Mouse (Mus musculus): ENCODE measurements at regions not wholly inside any gene's neighbourhood (a gene's known extent, or its start where the extent isn't known, plus 50 kb on each side); places are given as distances from the start of the nearest gene placed in this dataset.
"Not testable (repeated sequence)": the region's sequence is repeated elsewhere in the genome, so short reads cannot be mapped to it uniquely, and the experiment has no call there.

DNA sequence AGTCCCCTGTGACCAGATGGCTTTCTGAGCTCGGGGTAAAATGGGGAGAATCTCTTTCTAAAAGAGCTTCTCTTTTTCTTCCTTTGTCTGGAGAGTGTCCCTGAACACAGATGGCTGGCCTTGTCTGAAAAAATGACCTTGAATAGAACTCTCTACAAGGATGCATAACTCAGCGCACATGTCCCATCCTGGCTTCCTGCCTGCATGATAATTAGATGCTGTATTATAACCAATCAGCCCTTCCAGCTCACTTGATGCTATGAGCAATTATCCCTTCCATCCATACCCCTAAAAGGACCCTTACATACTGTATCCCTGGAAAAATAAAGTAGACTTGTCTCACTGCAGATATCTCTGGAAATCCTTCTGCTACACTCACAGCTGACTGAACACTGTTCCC lies 199.7 kb upstream of the Slc7a11 start:
- no peak for DNase-seq (ENCODE audit: low spot score)

DNA sequence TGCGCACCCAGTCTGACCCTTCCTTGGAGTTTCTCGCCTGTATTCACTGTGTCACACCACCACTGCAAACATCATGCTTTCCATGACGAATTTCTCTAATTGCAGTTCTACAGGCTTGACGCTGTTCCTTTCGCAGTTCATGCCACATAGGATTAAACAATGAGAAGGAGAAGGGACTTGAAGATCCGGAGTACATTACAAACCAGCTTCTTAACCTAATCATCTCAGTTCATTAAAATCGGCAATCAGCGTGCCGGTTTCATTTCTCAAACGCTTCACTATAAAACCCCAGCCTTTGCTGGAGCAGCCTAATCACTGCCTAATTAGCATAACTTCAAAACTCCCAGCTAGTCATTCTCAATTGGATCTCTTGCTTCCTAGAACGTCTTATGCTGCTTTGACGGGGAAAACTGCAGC lies 196.5 kb upstream of the Slc7a11 start:
- no peak for DNase-seq (ENCODE audit: low spot score)

DNA sequence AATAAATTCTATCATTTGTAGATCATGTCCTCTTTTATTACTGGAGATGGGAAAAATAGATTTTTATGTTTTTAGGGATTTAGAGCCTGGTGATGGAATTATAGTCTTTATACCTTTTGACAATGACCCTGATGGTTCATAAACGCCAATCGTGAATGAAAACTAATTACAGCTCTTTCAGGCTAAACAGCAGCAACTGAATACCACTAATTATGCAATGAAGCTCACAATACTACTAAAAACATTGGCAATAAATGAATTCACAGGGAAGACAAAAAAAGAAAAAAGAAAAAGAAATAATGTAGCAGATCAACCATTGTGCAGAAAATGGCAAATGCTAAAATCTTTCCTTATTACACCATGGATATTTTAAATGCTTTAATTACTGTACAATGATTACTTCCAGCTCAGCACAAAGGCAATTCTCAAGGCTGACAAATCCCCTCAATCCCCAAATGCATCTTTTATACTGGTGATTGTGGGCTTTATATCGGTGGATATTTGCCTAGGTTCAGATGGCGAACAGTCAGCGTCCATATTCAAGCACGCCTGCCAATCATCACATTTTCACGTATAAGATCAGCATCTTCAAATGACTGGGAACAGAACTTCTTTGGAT lies 191.2 kb upstream of the Slc7a11 start:
- no peak for DNase-seq (ENCODE audit: low spot score)

DNA sequence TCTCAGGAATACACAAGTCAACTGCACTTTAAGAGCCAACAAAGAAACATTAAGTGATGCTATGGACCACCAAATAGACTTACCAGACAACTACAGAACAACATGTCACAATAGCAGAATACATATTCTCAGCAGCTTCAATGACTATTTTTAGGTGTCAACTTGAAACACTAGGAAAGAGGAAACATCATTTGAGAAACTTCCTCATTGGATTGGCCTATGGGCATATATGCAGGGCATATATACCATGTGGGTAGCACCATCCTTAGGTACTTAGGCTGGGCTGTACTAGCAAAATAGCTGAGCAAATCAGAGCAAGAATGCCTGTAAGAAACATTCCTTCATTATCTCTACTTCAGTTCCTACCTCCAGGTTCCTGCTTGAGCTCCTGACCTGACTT lies 187.9 kb upstream of the Slc7a11 start:
- DNase-seq (ENCODE audit: low spot score), result no peak

DNA sequence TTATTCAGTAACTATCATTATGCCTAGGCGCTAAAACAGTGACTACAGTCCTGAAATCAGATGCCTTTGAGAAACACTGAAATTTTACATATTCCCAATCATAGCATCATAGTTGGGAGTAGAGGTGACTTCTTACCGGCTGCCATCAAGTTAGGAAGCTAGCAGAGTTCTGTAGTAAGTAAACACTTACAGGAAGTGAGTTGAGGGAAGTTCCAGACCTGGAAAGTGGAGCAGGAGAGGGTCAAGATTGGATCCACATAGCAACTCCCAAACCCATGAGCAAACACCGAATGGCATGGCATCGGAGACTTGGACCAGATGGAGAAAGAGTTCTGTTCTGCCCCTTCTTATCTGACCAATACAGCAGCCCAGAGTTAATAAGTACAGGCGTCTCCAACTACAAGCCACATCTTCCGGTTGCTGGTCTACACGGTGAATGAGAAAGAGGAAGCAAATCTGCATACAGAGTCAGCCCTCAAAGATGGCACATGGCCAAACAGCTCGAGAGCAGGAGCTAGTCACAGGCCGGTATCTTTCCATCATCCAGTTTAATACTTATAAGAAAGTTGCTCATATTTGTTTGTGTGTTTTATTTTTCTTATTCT lies 184.8 kb upstream of the Slc7a11 start:
- peak; percentile 35 for DNase-seq (ENCODE audit: low spot score)

DNA sequence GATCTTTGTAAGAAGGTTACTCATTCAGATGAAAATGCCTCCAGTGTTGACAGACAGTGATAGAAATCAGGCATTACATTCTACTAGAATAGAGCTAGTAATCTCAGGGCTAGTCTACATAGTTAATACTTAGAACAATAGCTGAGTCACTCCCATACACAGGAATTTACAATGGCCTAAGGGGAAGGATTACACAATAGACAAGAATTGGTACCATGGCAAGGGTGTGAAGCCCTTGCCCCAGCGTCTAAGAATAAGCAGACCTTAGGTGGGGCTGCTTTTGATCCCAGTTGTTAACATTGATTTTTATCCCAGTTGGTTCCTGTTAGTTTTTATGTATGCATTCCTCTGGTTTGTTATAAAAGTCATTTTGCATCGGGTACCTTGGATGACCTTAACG lies 177.8 kb upstream of the Slc7a11 start:
- not testable (repeated sequence) for DNase-seq (ENCODE audit: low spot score)

DNA sequence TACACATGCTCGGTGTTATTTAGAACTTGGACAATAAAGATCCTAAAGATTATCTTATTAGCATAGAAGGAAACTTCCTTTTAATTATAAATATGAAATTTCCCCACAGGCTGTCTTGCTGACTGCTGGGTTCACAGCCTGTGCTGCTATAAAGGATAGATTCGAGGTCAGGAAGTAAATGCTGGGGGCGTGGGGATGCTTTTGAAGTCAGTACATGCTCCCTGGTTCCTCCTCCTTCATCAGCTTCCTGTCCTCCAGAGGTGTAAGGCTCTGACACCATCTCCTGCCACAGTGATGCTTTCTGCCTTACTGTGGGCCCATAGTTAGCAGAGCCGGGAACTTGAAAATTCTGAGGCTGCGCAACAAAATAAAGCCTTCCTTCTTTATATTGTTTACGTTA lies 175.6 kb upstream of the Slc7a11 start:
- no peak for DNase-seq (ENCODE audit: low spot score)

DNA sequence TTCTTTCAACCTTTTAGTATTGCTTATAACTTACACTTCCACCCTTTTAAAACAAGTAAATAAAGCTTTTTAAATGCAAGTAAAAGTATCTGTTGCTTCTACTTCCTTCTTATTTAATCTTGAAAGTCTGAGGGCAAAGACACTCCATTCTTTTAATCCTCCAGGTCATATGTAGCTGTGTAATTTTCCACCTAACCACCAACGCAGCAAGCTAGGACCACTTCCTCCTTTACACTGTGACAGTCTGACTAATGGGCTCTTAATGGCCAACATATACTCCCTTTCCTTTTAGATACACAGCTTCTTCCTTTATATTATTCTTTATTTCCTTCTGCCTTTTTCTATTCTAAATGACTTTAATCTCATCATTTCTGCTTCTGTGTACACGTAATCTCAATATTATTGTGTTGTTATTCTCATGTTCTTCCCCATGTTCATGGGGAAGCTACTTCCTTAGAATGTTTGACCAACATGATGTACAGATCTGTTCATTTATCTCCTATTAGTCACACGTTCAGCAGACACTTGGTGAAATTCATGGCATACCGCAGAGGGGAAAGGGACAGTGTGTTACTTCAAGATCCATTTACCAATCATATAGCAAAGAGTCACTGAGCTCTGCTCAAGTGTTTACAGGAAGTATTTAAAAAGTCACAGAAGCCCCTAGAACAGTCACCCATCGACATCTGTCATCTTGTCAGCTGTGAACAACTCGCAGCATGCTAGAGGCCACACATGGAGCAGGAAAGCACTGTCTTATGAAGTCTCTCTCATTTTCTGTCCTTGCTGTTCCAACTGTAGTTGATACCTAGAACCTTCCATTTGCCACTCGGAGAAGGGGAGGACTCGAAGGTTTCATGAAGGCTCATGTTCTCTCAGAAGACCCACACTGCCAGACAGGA lies 172.2 kb upstream of the Slc7a11 start:
- DNase-seq (ENCODE audit: low spot score), result peak; percentile 16

DNA sequence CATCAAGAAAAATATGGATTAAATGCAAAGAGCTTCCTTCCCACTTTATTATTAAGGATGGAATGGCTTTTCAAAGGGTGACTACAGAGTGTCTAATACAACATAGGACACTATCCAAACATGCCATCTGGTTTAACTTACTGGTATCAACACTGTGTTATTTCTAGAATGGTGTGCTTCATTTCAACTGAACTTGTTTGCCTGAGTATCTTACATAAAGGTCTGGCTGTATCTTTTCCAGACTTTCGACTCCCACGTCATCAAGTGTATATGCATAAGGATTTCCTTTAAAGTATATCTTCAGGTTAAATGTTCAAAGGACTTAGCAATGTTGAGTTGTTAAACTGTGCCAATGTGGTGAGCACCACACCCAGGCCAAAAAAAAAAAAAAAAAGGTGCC lies 169.6 kb upstream of the Slc7a11 start:
- DNase-seq (ENCODE audit: low spot score), result no peak

DNA sequence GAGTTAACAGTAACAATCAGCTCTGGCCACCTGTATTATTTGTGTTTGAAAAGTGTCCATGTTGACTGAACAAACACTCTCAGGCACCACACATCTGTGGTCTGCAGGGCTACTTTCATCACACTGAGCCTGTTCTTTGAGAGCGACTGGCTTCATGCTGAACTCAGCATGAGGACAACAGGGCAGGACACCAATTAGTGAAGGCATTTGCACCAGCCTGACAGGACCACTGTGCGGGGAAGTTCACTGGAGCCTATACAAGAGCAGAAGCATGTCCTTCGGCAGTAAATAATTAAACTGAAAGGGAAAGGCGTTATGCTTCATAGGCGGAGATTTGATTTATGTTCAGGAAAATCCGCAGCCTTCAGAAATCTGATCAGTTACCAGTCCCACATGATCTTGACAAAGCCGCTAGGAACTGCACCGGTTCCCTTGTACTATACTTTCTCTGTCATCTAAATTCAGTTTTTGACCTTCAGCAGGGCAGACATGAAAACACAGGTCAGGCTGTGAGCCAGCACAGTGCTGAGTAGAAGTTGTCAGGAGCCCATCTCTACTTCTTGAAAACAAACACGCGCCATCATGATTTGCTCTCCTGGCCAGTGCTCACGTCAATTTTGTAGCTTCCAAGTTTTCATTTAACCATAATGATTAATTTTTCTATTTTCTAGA lies 166.1 kb upstream of the Slc7a11 start:
- no peak for DNase-seq (ENCODE audit: low spot score)

DNA sequence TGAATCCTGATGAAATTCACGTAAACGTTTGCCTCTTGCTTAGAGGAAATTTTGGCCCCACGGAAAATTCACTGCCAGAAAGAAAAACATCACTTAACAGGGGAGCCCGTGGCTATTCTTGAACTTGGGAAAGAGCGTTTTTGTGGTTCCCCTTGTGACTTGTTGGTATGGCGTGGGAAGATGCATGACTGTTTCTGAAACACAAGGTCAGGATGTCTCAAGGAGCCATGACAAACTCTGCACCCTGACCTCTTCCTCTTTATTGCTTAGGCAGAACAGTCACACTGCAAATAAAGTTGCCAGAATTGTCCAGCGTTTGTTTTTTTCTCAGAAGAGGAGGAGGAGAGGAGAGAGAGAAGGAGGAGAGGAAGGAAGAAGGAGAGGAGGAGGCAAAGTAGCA lies 164.3 kb upstream of the Slc7a11 start:
- peak; percentile 24 for DNase-seq (ENCODE audit: low spot score)

DNA sequence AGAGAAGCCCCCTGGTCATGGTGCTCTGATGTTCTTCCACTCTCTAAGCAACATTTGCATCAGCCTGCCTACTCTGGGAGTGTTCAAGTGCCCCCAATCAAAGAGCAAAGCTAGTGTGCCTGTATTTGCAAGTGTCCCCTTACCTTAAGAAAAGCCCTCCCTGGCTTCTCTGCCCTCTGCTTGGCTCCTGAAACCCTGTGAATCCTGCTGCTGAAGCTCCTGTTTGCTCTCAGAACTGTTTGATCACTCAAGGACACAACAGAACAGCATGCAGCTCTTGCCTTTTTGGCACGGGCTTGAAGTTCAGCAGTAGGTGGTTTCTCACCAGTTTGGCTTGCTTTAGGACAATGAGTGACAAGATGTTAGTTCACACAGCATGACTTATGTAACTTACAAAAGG lies 163.6 kb upstream of the Slc7a11 start:
- no peak for DNase-seq (ENCODE audit: low spot score)

DNA sequence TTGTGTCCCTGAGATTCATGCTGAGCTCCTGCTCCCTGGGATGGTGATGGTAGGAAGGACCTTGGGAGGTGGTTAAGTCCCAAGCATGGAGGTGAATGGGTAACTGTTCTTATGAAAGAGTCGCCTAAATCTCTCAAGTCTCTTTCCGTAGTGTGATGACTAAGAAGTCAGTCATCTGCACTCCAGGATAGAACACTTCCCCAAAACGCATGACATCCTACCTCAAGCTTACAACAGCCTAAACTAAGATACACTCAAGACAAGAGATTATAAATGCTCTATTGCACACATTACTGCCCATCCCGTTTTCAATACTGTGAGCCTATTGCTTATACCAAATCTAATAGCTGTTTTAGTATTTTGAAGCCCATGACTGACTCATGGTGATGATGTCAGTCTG lies 162.3 kb upstream of the Slc7a11 start:
- DNase-seq (ENCODE audit: low spot score), result no peak

DNA sequence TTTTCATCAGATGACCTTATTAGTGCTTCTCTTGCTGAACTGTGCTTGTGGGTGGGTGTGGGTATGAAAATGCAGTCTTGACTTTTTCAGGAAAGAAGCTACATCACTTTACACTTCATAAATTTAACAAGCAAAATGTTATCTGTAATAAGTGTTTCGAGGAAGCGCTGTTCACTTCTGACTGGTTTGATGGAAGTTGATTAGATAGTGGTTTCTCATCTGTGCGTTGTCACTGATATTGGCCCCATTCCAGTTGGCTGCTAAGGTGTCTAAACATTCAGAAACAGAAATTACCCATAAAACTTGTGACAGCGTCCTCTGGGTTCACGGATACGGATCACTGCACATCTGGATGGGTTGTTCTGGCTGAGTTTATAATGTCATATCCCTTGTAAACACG lies 159.8 kb upstream of the Slc7a11 start:
- no peak for DNase-seq (ENCODE audit: low spot score)

DNA sequence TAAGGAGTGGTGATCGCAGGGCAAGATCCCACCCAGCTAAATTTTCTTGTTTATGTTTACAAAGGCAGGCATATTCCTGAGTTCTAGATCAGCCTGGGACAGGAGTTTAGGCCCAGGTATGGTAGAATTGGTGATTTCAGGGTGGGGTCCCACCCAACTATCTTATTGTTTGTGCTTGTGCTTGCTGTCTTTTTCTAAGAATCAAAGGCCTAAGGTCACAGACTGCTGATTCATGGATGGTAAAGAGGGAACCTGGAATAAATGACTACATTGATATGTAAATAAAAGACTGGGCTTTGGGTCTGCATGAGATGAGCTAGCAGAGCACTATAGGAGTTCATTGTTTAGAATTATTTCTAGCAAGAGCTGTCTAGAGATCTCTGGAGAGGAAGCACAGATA lies 152.3 kb upstream of the Slc7a11 start:
- no peak for DNase-seq (ENCODE audit: low spot score)

DNA sequence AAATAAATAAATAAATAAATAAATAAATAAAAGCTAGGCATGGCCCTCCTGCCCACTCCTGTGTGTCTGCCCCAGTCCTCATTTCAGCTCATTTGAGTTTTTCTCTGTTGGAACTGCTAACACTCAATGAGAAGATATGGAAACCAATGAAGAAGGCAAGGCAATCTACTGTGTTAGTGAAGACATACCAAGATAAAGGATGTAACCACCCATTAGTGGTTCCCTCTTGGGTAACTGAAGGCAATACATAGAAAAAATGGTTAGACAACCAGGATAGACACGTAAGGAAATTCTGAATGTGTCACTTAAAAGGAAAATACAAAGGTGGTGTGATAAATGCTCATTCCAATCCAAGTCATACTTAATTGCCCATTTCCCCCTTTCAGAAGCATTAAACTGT lies 140.9 kb upstream of the Slc7a11 start:
- no peak for DNase-seq (ENCODE audit: low spot score)

DNA sequence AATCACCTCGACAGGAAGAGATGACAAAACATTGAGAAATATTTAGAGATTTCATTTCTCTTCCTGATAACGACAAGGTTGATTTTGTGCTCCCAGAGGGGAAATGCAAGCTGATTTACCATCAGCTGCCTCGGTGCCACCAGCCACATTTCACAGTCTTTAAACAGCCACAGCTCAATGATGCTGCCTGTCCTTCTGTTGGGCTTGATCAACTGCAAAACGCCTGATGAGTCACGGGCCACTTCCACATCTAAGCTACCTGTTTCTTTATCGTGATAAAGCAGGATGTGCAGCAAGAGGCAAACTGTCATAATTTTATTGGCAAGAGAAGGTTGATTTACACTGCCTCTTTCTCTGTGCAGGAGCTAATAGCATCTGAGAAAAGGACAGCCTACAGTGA lies 140.1 kb upstream of the Slc7a11 start:
- DNase-seq (ENCODE audit: low spot score), result no peak

DNA sequence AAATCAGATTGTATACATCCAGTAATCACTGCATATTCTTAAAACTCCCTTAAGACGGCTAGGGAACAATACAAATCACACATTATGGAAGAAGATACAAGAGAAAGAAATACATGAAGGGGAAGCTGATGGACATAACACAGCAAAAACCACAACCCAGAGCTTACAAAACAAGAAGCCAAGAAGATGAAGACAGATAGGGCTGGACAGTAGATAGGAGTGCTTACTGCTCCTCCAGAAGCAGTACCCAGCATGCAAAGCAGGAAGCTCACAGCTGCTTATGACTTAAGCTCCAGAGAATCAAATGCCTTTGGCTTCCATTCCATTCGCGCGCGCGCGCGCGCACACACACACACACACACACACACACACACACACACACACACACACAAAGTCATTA lies 131.0 kb upstream of the Slc7a11 start:
- no peak for DNase-seq (ENCODE audit: low spot score)

DNA sequence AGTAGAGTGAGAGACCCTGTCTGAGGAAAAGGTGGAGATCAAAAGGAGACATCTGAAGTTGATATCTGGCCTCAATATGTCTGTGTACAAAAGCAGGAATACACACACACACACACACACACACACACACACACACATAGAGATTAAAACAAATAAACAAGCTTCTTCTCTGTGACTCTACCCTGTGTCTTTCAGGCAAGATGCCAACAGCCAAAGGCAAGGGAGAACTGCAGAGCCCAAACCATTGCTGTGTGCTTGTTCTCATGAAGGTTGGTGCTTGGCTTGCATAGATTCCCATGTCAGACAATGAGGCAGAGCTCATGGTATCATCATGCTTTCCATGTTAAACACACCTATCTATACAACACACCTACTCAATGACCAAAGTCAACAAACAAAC lies 126.6 kb upstream of the Slc7a11 start:
- DNase-seq (ENCODE audit: low spot score), result no peak

DNA sequence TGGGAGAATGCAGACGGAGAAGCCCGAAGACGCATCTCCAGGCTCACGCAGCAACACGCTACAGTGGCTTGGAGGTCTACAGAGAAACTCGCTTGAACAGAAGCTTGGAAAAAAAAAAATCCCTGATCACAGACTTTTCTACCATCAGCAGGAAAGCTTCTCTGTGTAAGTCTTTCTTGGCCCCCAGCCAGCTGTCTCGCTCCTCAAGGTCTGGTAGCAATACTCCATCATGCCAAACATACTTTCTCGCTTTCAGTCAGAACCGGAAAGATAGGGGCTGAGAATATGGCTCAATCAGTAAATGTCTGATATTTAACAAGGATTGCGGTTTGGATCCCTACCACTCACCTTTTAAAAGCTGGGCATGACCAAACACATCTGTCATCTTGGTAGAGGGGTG lies 126.2 kb upstream of the Slc7a11 start:
- DNase-seq (ENCODE audit: low spot score), result no peak

DNA sequence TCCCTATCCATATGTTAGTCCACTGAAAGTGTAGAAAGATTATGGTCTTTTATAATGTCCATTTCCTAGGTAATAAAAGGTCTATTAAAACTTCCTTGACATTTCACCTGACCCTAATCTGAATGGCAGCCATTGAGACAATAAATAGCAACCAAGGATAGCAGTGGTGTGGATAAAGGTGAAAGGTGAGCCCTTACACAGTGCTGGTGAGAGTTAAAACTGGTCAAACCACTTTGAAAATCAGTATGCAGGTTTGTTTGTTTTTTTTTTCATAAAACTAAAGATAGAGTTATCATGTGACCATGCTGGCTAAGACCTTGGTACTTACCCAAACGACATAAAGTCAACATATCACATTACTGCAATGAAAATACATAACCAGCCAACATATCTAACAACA lies 110.7 kb upstream of the Slc7a11 start:
- peak; percentile 26 for DNase-seq (ENCODE audit: low spot score)

DNA sequence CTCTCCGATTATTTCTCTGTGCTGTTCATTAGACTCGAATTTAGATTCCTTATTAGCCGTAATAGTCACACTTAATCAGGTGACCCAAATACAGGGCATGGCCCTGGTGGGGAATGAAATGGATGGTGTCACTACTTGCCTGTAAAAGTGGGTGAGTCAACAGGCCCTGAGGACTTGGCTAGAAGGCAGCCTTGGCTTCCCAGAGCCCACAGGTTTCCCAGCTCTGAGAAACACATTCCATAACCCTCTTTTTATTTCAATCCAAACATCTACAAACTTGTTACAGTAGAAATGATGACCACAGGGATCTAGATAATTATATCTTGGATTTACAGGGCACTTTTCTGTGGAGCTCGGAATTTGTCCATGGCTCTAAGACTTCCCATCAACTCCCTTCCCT lies 105.2 kb upstream of the Slc7a11 start:
- DNase-seq (ENCODE audit: low spot score), result no peak

DNA sequence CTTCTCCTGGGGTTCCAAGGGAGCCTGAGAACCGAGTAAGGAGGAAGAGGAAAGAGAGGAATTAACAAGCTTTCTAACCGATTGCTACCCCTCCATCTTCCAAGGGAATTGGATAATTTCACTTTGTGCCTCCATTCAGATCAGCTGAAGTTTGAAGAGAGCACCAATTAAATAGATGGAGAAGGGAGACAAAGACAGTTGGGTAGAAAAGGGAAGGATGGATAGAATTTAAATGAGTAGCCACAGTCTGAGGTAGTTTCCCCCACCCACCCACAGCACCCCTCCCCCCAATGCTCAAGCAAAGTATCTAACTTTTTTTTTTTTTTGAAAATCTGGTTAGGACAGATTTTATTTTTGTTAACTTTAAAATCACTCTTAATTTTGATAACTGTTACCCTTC lies 87.2 kb upstream of the Slc7a11 start:
- DNase-seq (ENCODE audit: low spot score), result no peak
